Mouse (Mus musculus): ENCODE data around the gene 1700025C18Rik. TPM values are rescaled to one million over a fixed set of nuclear protein-coding genes. Genes with fewer than 3 reads are reported as not detected.

1700025C18Rik gene
- total and polyA plus RNA-seq, 3 experiments = not detected

DNA sequence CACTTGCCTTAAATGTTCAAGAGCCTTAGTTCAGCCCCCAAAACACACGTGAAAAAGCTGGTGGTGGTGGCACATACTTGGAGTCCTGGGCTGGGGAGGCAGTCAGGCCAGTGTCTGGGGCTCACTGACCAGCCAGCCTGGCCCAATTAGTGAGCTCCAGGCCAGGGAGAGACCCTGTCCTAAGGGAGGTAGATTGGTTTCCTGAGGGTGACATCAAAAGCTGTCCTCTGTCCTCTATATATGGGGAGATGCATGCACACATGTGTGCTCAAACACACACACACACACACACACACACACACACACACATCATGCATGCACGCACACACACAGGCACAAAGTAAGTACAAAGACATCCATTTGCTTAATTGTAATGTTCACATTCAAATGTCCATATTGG lies 46.8 kb downstream of the 1700025C18Rik start:
- 70% methylated on average over 2 of the region's 2 CpGs for WGBS
- Histone ChIP-seq H3K4me1 (ENCODE audit: control insufficient read depth, insufficient read depth, low read length) (no peaks in the 10 kb centered on the region), H3K36me3 (ENCODE audit: control insufficient read depth, insufficient read depth, low read length) (no peaks in the 10 kb centered on the region), H3K27me3 (ENCODE audit: control insufficient read depth, insufficient read depth, low read length) (no peaks in the 10 kb centered on the region; the same call in none of the 2 replicates), H3K79me2 (replicated peaks; ENCODE audit: control insufficient read depth, insufficient read depth, low read length) (no peaks in the 10 kb centered on the region), H3K4me3 (no peak overlapping the region), H3K9ac (ENCODE audit: low read depth, low read length) (no peak overlapping the region), H3K27ac (no peak overlapping the region)
- no peak for DNase-seq
- intact Hi-C loops (cut with DNase I) = no loop called here
- no peak for TF ChIP-seq EP300 (IDR thresholded peaks at IDR 0.05; ENCODE audit: insufficient read depth, low read depth, low read length)
- TF ChIP-seq POLR2A (IDR thresholded peaks at IDR 0.05; ENCODE audit: insufficient read depth, low read depth, low read length) = no peak
- TF ChIP-seq CTCF (IDR thresholded peaks at IDR 0.05) = no peak

- no peaks in the 10 kb centered on the region for H3K4me1 ChIP-seq (ENCODE audit: control insufficient read depth, insufficient read depth, low read length)
- no peaks in the 10 kb centered on the region; the same call in none of the 2 replicates for H3K27me3 ChIP-seq (ENCODE audit: control insufficient read depth, insufficient read depth, low read length)
- DNase-seq = no peak
- 18% methylated on average over 17 of the region's 17 CpGs for WGBS
- no peak overlapping the region for H3K4me3 ChIP-seq
- H3K36me3 ChIP-seq (ENCODE audit: control insufficient read depth, insufficient read depth, low read length) = no peaks in the 10 kb centered on the region
- no peaks in the 10 kb centered on the region for H3K79me2 ChIP-seq (replicated peaks; ENCODE audit: control insufficient read depth, insufficient read depth, low read length)
- no peak overlapping the region for H3K27ac ChIP-seq
- TF ChIP-seq EP300 (IDR thresholded peaks at IDR 0.05; ENCODE audit: insufficient read depth, low read depth, low read length) (no peak), POLR2A (IDR thresholded peaks at IDR 0.05; ENCODE audit: insufficient read depth, low read depth, low read length) (no peak), CTCF (IDR thresholded peaks at IDR 0.05) (no peak)
- intact Hi-C loops (cut with DNase I) = no loop called here
- H3K9ac ChIP-seq (ENCODE audit: low read depth, low read length) = no peak overlapping the region
Observed at GRCm38 (mm10) chr2:165043090-165043636, 47.4 kb downstream of the 1700025C18Rik start.

- no peak for DNase-seq
- intact Hi-C loops (cut with DNase I) = no loop called here
- WGBS = 78% methylated on average over 5 of the region's 5 CpGs
- H3K36me3 ChIP-seq (ENCODE audit: control insufficient read depth, insufficient read depth, low read length) = no peaks in the 10 kb centered on the region
- TF ChIP-seq EP300 (IDR thresholded peaks at IDR 0.05; ENCODE audit: insufficient read depth, low read depth, low read length) (no peak), CTCF (IDR thresholded peaks at IDR 0.05) (no peak), POLR2A (IDR thresholded peaks at IDR 0.05; ENCODE audit: insufficient read depth, low read depth, low read length) (no peak)
- H3K4me3 ChIP-seq = no peak overlapping the region
- H3K4me1 ChIP-seq (ENCODE audit: control insufficient read depth, insufficient read depth, low read length) = no peaks in the 10 kb centered on the region
- no peaks in the 10 kb centered on the region; the same call in none of the 2 replicates for H3K27me3 ChIP-seq (ENCODE audit: control insufficient read depth, insufficient read depth, low read length)
- H3K9ac ChIP-seq (ENCODE audit: low read depth, low read length) = no peak overlapping the region
- H3K27ac ChIP-seq = no peak overlapping the region
- no peaks in the 10 kb centered on the region for H3K79me2 ChIP-seq (replicated peaks; ENCODE audit: control insufficient read depth, insufficient read depth, low read length)
Observed at GRCm38 (mm10) chr2:165042126-165042525, 48.4 kb downstream of the 1700025C18Rik start.

- H3K27ac ChIP-seq = no peak overlapping the region
- no peaks in the 10 kb centered on the region; the same call in 1 of the 2 replicates for H3K4me1 ChIP-seq (ENCODE audit: control insufficient read depth, insufficient read depth, low read length)
- H3K9ac ChIP-seq (ENCODE audit: low read depth, low read length) = no peak overlapping the region
- peaks cover 2% of the 10 kb centered on the region; the same call in 1 of the 2 replicates for H3K36me3 ChIP-seq (ENCODE audit: control insufficient read depth, insufficient read depth, low read length)
- no peaks in the 10 kb centered on the region; the same call in none of the 2 replicates for H3K27me3 ChIP-seq (ENCODE audit: control insufficient read depth, insufficient read depth, low read length)
- no peak for TF ChIP-seq POLR2A (IDR thresholded peaks at IDR 0.05; ENCODE audit: insufficient read depth, low read depth, low read length)
- no peak for TF ChIP-seq EP300 (IDR thresholded peaks at IDR 0.05; ENCODE audit: insufficient read depth, low read depth, low read length)
- TF ChIP-seq CTCF (IDR thresholded peaks at IDR 0.05) = no peak
- 57% methylated on average over 4 of the region's 4 CpGs for WGBS
- intact Hi-C loops (cut with DNase I) = loop anchor here (10.0 kb wide), 1 partner anchor 203 kb away; the partner anchor contains the start of genes Ctsa and Neurl2
- no peak overlapping the region for H3K4me3 ChIP-seq
- DNase-seq = no peak
- H3K79me2 ChIP-seq (replicated peaks; ENCODE audit: control insufficient read depth, insufficient read depth, low read length) = peaks cover 1% of the 10 kb centered on the region; the same call in 1 of the 2 replicates
Observed at GRCm38 (mm10) chr2:165037415-165037814, 53.1 kb downstream of the 1700025C18Rik start.

DNA sequence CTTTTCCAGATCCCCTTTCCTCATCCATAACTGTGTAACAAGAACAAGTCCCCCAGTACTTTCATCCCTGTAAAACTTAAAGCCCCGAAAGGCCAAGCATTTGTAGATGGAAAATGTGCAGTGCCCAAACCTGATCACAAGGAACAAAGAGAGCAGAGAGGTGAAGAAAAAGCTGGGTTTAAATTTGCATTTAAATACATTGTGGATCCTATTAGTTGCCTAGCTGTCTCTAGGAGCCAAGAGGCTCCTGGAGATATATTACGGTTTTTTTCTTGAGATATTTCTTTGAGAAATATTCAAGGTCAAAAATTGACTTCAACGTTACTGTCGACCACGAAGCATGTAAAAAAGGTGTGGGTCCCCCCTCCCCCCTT lies 55.5 kb downstream of the 1700025C18Rik start:
- no peak for DNase-seq
- Histone ChIP-seq H3K79me2 (replicated peaks; ENCODE audit: control insufficient read depth, insufficient read depth, low read length) (peaks cover 1% of the 10 kb centered on the region; the same call in 1 of the 2 replicates), H3K27me3 (ENCODE audit: control insufficient read depth, insufficient read depth, low read length) (no peaks in the 10 kb centered on the region; the same call in none of the 2 replicates), H3K4me1 (ENCODE audit: control insufficient read depth, insufficient read depth, low read length) (no peaks in the 10 kb centered on the region; the same call in 1 of the 2 replicates), H3K27ac (no peak overlapping the region), H3K4me3 (peak overlapping the region; percentile 92), H3K9ac (ENCODE audit: low read depth, low read length) (no peak overlapping the region; the same call in 1 of the 2 replicates), H3K36me3 (ENCODE audit: control insufficient read depth, insufficient read depth, low read length) (peaks cover 2% of the 10 kb centered on the region; the same call in 1 of the 2 replicates)
- WGBS = 58% methylated on average over 5 of the region's 5 CpGs
- intact Hi-C loops (cut with DNase I) = loop anchor here (10.0 kb wide), 1 partner anchor 200 kb away; the partner anchor contains the start of genes Ctsa and Neurl2
- TF ChIP-seq POLR2A (IDR thresholded peaks at IDR 0.05; ENCODE audit: insufficient read depth, low read depth, low read length) = no peak
- no peak for TF ChIP-seq EP300 (IDR thresholded peaks at IDR 0.05; ENCODE audit: insufficient read depth, low read depth, low read length)
- TF ChIP-seq CTCF (IDR thresholded peaks at IDR 0.05) = no peak
